Mouse (Mus musculus) urinary bladder, postnatal 25 days (tissue): Measurements from ENCODE around the gene Baz2b.

ENCODE experiments used
- DNase-seq: peaks from one replicate; pipeline ENCODE4 v3.0.0; 2022; ENCODE audit warnings: low spot score

The Baz2b gene

DNA sequence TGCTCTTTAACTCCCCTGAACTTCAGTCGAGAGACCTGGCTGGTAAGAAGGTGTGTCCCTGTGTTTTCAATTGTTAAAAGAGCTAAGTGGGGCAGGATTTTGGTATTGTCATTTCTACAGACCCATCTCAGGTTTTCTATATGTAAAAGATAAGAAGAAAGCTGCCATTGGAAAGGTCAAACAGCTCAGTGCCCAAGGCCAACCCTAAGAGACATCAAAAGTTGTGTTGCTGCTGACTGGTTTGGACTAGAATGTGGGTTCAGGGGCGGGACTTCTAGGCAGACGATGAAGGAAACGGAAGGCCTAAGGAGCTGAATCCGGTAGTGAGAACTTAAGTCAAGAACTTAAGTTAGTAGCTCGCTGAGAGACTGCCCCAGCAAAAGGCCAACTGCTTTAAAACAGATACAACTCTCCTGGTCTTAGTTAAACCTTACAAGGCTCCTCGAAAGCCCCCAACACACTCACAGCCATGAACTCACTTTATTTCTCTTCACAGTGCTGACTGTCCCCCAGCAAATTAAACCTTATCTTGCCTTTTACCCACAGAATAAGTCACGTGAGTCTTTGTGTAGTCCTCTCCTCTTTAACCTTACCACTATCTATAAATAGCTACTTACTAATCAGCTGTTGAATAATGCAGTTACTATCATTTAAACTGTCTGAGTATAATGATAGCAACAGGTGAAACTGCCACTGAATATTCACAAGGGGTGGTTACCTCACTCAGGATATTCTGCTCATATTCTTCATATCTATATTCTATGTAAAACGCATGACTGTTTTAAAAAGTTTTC is 158.8 kb downstream of the Baz2b start:
- DNase-seq: no peak

DNA sequence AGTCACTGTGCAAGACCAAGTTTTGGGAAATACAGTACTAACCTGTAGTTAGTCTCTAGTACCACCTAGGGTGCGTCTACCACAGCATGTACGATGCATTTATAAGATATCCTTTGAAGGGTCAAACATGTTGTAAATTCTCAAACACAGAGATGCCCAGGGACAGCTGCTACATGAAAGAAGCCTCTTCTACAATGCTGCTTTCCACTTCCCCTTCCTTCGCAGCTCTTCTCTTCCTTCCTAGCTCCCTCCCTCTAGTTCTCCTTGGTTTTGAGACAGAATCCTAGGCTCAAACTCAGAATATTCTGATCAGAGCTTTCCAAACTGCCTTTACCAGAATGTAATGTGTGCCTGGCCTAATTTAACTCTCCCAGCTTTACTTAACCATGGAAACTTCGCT is 159.8 kb downstream of the Baz2b start:
- no peak for DNase-seq

DNA sequence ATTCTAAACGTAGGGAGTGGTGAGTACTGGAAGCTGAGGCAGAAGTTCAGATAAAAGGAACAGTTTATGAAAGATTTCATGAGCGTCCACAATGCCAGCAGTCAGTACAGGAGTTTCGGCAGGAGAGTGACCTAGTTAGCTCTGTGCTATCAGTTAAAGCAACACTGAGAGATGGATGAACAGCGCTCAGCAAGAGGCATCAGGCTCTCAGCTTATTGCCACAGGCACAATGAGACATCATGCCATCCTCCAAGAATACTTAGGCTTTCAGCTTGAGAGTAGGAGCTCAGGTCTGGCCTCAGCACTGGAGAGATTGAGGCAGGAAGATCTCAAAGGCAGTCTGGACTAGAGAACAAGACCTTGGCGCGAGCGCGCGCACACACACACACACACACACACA is 160.3 kb downstream of the Baz2b start:
- DNase-seq: no peak

DNA sequence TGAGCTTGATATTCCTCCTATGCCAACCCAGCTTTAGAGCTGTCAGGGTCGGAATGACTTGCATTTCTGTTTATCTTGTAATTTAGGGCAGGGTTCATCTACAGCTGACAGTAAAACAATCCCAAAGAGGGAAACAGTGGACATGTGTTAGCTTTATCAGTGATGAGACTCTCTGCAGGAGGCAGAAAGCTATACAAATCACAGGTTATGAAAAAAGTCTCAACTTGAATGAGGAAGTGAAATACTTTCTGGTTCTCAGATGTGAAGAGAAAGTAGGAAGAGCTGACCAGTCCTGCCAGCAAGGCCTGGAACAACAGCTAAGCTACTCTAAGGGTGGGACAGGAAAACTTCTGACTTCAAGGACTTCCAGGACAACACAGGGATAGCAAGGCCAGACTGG is 163.6 kb downstream of the Baz2b start:
- DNase-seq: no peak

DNA sequence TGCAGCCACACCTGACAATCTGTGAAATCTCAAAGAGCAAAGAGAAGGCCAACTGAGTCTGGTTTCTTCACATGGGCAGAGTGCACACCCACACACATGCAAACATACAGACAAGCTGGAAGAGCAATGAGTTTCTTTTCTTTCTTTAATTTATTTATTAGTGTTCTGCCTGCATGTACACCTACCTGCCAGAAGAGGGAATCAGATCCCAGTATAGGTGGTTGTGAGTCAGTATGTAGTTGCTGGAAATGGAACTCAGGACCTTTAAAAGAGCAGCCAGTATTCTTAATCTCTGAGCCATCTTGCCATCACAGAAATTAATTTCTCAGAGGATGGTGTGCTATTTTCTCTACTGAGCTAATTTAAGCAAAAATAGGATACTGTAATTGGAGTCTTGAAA is 164.7 kb downstream of the Baz2b start:
- no peak for DNase-seq

DNA sequence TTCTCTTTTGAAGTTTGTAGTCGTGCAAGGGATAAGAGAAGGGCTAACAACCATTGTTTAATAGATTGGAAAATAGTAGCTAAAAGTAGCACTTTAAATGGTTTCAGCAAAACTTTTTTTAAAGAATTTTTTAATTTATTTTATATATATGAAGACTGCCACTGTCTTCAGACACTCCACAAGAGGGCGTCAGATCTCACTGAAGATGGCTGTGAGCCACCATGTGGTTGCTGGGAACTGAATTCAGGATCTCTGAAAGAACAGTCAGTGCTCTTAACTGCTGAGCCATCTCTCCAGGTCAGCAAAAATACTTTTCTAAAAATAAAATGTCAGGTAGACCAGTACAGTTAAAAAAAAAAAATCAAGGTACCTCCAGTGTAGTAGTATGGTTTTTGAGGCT is 165.1 kb downstream of the Baz2b start:
- DNase-seq: no peak

DNA sequence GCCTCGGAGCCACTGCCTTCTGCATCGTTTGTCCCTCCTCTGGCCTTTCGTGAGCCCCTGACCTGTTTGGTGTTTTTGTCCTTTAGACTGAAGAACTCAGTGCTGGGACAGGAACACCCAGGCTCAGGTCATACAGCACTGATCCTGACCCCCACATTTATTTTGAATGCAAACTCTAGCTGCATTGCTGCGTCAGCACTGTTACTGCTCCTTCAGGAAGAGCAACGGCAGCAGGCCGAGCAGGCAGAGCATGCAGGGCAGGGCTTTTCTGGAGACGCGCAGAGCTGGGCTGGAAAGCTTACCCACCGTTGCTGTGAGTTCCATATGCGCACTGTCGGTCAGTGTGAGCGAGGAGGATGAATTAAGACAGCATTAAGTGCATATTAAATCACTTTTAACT is 166.9 kb downstream of the Baz2b start:
- no peak for DNase-seq

DNA sequence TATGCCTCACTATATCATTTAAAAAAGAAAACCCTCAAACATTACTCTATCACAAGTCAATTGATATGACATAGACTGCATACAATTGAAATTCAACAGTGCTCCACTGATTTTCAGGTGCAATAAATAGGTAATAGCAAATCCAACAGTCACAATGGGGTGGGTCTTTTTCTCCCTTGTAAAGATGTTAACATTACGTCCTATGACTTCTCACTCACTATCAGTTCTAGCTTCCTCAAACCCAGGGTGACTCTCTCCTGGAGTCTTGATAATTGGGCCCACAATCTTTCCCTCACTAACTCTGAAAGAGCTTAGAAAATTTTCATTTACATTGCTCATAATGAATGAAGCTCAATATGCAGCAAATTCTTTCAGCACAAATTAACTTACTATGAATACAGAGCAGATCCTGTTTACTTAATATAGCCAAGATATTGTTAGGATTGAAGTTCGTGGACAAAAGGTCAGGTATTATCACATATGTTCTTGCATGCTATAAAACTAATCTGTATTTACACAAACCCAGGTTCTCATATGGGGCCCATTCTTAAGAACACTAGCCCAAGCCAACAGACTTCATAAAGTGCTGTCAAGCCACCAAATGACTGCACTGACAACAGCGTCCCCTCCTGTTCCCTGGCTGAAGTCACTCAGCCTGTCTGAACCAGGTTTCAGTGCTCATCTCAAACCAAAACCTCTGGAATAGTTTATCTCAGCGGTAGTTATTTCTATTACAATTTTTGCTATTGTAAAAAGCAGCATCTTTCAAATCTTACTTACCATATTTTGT is 168.0 kb downstream of the Baz2b start:
- no peak for DNase-seq

DNA sequence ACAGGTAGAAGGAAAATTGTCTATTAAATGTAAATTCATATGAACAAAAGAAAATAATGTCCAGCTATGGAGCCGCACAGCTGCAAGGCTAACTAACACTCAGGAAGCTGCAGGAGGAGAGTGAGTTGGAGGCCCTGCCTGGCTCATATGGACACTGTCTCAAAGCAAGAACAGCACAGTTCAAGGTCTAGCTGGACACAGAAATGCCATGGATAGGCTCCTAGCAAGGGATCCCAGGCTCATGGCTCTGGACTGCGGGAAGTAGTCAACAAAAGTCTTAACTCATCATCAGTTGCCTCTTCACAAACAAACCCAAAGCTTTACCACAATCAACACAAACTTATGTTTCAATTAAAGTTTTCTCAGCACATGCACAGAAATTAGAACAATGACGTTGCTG is 169.5 kb downstream of the Baz2b start:
- no peak for DNase-seq

DNA sequence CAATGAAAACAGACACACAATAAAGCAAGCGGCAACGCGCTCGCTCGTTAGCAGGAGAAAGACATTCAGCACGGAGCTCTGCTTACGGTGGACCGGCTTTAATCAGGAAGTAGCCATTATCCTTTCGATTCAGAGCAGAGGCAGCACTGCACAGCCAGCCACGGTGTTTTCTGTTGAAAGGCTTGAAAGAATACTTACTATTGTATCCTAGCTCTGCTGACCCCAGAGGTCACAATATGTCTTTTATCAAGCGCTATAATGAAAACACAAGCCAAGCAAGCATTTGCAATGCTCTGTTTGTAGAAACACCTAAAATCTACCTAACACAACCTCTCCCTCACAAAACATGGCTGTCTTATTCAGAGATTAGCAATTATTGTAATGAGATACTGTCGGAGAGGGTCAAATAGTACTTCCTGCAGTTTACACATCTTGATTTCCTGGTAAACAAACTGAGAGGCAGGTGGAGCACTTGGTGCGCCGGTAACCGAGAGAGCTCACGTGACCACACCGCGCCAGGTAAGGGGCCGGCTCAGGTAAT is 172.6 kb downstream of the Baz2b start:
- peak; percentile 29 for DNase-seq

DNA sequence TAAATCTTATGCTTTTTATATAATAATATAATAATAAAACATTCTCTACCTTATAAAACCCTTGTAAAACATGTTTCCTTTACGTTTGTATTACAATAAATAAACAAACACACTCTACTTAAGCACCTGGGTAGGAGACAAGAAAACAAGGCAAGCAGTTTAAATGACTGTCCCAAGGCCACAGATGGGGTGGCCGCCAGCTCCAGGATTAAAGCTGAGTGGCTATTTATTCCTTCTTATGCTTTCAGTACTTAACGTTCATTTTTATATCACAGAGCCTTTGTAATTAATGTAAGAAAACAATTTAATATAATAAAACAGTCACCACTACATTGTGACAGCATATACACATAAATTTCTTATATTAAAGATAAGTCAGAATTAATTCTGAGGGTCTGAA is 173.3 kb downstream of the Baz2b start:
- no peak for DNase-seq

DNA sequence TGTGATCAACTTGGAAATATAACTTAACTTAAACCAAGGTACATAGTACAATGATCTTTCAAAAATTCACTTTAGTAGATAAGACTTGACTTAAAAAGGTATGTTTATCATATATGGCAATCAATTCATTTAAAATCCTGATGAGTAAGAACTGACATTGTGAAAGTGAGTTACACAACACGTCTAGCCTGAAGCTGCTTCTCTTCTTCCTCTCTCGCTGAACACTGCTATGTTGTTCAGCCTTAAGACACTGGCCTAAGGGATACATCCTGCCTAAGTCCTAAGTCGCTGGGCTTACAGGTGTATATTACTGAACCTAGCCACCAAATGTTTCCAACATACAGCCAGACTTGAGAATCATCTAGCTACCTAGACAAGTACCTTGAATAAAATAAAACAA is 178.6 kb downstream of the Baz2b start:
- DNase-seq: no peak

DNA sequence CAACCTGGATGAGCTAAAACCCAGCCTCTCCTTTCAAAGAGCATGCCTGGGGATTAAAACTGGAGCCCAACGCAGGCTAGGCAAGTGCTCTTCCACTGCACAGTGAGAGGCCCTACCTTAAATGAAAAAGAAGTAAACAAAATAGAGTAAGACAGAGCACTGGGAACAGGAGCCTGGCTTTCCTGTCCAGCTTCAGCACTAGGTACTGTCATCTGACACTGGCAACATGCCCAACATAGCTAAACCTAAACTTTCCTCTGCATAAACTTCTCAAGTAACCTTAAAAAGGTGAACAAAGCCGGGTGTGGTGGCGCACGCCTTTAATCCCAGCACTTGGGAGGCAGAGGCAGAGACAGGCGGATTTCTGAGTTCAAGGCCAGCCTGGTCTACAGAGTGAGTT is 180.6 kb downstream of the Baz2b start:
- DNase-seq: no peak

DNA sequence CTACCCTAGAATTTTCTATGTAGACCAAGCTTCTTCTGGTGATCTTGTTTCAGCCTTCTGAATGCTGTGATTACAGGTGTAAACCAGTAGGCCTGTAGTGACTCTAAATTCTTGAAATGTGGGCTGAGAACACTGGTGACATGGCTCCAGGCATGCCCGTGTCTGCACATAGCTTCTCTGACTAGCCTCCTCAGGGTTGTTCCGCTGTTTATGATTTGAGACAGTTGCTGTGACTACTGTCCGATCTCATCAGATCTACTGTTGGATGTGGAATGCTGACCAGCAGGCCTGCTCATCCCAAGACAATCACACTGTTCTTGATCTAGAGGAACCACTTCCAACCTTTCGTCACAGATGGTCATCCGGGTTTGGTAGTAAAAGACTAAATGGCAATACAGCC is 182.5 kb downstream of the Baz2b start:
- DNase-seq: no peak

DNA sequence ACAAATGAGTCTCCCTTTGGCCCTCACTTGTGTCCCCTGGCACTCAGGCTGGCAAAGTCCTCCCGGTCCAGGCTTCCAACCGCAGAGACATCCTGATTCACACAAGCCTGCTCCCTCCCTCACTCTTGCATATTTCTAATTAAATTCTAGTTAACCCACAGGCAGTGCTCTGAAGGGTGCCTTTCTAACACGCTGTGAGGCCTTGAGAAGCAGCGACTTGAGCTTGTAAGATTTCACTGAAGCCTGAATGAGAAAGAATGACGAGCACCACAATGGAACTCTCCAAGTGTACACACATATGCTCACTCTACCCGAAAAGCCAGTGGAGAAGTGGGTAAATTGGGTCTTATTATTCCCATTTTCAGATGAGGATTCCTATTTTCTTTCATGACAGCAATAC is 183.1 kb downstream of the Baz2b start:
- DNase-seq: no peak

DNA sequence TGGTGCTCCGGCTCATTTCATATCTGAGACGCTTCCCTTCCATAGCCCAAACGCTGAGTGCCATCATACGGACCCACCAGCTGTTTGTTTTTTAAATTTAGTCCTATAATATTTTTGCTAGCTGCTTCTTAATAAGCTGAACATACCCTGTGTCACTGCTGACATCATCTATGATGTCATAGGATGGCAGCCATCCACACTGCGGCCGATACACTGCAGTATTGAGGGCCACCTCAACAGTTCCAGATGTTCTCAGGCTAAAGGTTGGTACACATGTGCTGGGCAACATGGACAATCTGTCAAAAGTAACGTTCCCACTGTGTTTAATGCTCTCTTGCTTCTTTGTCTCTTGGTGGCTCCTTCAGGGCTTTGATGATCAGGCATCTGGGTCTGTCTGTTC is 185.9 kb downstream of the Baz2b start:
- no peak for DNase-seq

DNA sequence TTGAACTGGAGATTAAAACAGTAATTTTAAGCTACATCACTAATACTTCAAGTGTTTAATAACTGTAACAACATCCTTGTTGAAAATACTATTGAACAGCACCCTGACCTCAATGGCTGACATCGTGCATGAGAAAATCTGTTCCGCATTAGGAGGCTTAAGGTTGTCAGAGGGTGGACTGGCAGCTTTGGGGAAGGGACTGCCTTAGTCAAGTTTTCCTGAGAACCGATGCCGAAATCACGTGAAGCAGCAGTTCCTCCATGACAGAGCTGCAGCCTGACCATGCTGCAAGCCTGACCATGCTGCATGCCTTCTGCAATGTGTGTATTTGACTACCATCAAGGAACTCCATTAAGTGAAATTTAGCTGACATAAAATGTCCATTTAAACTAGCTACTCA is 188.1 kb downstream of the Baz2b start:
- no peak for DNase-seq

DNA sequence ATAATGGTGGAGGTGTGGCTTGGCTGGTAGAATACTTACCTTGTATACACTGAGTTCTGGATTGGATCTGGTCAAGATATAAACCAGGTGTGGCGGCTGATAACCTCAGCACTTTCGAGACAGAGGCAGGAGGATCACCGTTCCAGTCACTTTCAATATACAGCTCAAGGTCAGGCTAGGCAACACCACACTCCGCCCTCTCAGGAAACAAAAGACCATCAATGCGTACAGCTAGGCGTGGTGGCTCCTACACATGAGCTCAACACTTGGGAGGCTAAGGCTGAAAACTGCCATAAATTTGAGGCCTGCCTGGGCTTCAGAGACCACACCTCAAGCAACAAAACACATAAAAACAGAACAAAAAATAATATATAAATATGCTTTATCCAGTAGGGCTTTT is 188.5 kb downstream of the Baz2b start:
- no peak for DNase-seq

DNA sequence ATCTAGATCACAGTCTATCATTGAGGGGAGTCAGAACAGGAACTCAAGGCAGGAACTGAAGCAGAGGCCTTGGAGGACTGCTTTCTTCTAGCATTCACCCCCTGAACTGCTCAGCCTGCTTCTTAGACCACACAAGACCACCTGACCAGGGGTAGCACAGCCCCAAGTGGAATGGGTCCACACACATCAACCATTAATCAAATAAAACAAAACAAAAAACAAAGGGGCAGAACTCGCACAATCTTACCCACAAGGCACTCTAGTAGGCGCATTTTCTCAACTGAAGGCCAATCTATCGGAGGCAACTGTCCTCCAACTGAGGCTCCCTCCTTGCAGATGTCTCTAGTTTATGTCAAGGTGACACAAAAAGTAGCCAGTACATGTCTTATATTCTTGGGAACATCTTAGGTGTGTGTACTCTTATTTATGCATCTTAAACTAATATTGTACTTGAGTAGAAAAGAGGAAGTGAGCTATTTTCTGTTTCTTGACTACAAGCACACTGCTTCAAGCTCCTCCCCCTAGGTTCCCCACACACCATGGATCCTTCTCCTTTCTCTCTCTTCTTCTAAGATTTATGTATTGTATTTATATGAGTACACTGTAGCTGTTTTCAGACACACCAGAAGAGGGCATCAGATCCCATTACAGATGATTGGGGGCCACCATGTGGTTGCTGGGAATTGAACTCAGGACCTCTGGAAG is 189.9 kb downstream of the Baz2b start:
- no peak for DNase-seq

DNA sequence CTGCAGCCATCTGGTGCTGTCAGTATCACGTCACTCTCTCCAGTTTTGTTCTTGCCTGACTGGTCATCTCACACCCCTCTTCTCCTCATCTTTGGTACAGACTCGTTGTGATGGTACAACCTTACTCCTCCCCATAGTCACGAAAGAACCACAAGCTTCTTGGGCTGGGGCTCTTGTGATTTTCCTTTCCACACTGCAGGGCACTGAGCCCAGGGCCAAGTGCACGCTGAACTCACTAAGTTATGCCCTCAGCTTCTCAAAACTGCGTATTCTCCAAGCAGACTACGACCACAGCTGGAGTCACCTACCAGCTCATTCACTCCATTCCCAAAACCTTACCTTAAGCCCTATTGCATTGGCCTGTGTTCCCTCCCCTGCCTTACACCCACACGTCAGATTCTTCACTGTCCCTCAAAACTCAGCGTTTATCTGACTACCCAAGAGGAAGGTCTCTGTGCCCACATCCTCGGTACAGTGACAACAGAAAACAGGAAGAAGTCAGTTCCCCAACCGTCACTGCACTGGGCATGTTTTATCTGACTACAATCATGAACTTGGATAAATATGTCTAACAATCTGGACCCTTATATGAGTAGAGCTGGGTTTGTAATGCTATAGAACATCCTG is 190.7 kb downstream of the Baz2b start:
- no peak for DNase-seq

DNA sequence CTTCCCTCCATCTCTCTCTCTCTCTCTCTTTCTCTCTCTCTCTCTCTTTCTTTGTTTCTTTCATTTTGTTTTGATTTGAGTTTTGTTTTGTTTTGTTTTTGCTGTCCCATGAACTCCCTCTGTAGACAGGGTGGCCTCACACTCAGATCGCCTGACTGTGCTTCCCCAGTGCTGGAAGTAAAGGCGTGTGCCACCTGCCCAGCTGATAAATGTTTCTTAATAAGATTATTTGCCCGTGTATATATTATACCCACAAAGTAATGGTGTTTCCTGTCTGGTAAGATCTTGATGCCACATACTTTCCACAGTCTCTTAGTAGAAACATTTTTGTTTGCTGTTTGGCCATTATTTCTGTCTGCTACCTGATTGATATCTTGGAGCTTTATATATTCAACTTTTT is 198.1 kb downstream of the Baz2b start:
- no peak for DNase-seq

DNA sequence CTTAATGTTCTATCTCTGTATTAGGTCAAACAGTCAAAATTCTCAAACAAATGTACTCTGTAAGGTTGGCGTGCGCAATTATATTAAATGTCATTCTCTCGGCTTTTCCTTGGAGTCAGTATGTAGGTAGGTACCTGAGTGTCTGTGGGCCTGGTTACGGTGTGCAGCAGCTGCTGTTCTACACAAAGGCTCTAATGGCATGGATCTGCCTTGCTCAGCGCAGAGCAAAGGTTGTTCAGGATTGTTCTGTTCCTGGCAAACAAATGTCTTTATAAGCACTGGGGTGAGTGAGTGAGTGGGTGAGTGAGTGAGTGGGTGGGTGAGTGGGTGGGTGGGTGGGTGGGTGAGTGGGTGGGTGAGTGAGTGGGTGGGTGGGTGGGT is 206.0 kb downstream of the Baz2b start:
- DNase-seq: no peak
